Mouse (Mus musculus): ENCODE results near the gene Gprc5c. TPM values are rescaled to one million over a fixed set of nuclear protein-coding genes. Genes with fewer than 3 reads are reported as not detected.

Gprc5c gene
- total and polyA plus RNA-seq, 3 experiments, result 6.3 to 11.6 (median 7.9) TPM

DNA sequence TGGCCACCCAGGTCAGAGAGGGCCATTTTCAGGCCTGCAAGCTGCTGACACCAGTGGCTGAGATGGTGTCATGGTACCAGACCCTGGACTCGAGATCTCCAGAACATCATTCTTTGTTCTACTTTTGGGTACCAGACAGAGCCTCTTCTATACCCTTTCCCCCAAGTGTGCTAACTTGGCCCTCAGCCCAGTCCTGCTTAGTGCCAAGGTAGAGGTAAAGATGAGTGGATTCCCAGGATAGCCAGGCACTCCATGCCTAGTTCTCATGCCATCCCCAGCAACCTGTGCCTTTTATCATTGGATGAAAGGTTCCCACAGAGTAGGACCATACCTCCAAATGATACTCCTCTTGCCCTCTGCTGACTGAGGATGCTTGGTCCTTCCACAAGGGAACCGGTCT, 20.6 kb downstream of the Gprc5c start:
- H3K4me1 ChIP-seq (ENCODE audit: control insufficient read depth, insufficient read depth, low read length), result peaks cover 10% of the 10 kb centered on the region
- TF ChIP-seq EP300 (IDR thresholded peaks at IDR 0.05; ENCODE audit: insufficient read depth, low read depth, low read length) (no peak), POLR2A (IDR thresholded peaks at IDR 0.05; ENCODE audit: insufficient read depth, low read depth, low read length) (no peak), CTCF (IDR thresholded peaks at IDR 0.05) (no peak)
- H3K27ac ChIP-seq, result no peak overlapping the region
- H3K36me3 ChIP-seq (ENCODE audit: control insufficient read depth, insufficient read depth, low read length), result no peaks in the 10 kb centered on the region
- intact Hi-C loops (cut with DNase I), result no loop called here
- no peak for DNase-seq
- no peak overlapping the region for H3K9ac ChIP-seq (ENCODE audit: low read depth, low read length)
- no peaks in the 10 kb centered on the region for H3K79me2 ChIP-seq (replicated peaks; ENCODE audit: control insufficient read depth, insufficient read depth, low read length)
- no peaks in the 10 kb centered on the region for H3K27me3 ChIP-seq (ENCODE audit: control insufficient read depth, insufficient read depth, low read length)
- 84% methylated on average over 2 of the region's 2 CpGs for WGBS
- no peak overlapping the region for H3K4me3 ChIP-seq

DNA sequence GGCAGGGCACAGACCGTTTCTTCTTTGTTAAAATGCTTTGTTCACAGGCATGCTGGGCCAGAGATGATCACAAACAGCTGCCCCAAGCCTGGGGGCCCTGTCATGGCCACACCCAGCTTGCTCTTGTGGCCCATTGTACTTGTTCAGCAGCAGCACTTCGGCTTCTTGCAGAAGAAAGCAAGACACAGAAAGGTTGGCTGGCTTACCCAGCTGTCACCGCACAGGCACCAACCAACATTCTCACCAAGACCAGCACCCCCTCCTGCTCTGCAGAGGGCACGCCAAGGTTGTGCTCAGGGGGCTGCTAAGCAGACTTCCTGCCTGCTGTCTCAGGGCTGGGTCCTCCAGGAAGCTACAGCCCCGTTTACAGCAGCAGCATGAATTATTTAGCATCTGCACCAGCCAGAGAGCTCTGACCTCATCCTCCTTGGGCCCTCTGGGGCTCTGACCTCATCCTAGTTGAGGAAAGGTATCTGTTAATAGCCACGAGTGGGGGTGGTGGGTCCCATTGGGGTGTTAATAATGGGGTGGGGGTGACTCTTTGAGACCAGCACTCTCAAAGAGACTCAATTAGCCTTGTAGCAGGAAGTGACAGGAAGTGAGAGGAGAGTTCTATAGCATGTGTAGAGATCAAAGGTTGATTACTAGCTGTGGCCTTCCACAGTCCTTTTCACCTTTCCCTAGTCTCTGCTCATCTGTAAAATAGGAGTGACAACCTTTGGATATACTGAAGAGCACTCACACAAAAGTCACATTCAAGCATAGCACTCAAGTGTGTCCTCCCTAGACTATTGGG, 22.3 kb downstream of the Gprc5c start:
- Histone ChIP-seq H3K27ac (peak overlapping the region; percentile 17; the same call in 1 of the 2 replicates), H3K27me3 (ENCODE audit: control insufficient read depth, insufficient read depth, low read length) (no peaks in the 10 kb centered on the region), H3K79me2 (replicated peaks; ENCODE audit: control insufficient read depth, insufficient read depth, low read length) (no peaks in the 10 kb centered on the region), H3K9ac (ENCODE audit: low read depth, low read length) (no peak overlapping the region), H3K4me1 (ENCODE audit: control insufficient read depth, insufficient read depth, low read length) (peaks cover 4% of the 10 kb centered on the region), H3K4me3 (no peak overlapping the region), H3K36me3 (ENCODE audit: control insufficient read depth, insufficient read depth, low read length) (no peaks in the 10 kb centered on the region)
- DNase-seq, result no peak
- TF ChIP-seq CTCF (IDR thresholded peaks at IDR 0.05) (no peak), POLR2A (IDR thresholded peaks at IDR 0.05; ENCODE audit: insufficient read depth, low read depth, low read length) (no peak), EP300 (IDR thresholded peaks at IDR 0.05; ENCODE audit: insufficient read depth, low read depth, low read length) (no peak)
- WGBS, result 36% methylated on average over 6 of the region's 6 CpGs
- intact Hi-C loops (cut with DNase I), result no loop called here

DNA sequence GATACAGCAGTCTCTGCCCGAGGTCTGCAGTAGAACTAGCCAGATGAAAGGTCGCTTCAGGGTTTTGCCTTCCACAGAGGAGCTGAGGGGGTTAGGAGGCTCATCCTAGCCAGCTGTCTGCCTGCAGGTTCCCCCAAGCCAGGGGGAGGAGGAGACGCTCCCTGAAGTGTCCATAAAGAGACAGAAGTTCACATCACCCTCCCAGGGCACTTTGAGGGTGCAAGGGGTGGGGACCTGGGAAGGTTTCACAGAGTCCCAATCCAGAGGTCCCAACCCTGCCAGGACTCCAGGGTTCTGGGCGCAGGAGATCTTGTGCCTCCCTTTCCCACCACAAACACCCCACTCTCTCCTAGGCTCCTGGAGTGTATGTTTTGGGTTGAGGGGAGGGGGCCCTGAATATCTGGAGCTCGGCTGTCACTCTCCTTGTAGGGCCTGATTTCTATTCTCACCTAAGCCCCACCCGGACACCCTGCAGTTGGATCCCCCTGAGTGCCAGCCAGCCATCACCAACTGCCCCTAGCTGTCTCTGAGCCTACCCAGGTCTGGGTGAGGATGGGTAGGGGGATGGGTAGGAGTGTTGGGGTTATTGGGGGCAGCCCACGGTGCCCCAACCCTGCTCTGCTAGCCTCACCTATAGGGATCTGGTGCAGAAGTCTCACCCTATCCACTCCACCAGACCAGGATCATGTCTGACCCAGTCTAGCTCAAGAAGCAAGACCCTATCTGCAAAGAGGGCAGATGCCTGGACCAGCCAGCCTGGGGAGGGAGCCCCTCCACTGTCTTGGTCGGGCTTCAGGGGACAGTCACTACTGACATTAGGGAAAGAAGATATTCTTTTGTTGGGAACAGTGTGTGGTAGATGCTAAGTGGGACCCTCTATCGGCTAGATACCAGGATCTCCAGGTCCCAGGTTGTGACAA, 23.5 kb downstream of the Gprc5c start:
- intact Hi-C loops (cut with DNase I), result no loop called here
- H3K4me1 ChIP-seq (ENCODE audit: control insufficient read depth, insufficient read depth, low read length), result peaks cover 3% of the 10 kb centered on the region
- no peak overlapping the region; the same call in 1 of the 2 replicates for H3K27ac ChIP-seq
- H3K9ac ChIP-seq (ENCODE audit: low read depth, low read length), result no peak overlapping the region
- TF ChIP-seq EP300 (IDR thresholded peaks at IDR 0.05; ENCODE audit: insufficient read depth, low read depth, low read length) (no peak), POLR2A (IDR thresholded peaks at IDR 0.05; ENCODE audit: insufficient read depth, low read depth, low read length) (no peak), CTCF (IDR thresholded peaks at IDR 0.05) (no peak)
- H3K27me3 ChIP-seq (ENCODE audit: control insufficient read depth, insufficient read depth, low read length), result no peaks in the 10 kb centered on the region
- no peaks in the 10 kb centered on the region for H3K36me3 ChIP-seq (ENCODE audit: control insufficient read depth, insufficient read depth, low read length)
- no peak overlapping the region for H3K4me3 ChIP-seq
- H3K79me2 ChIP-seq (replicated peaks; ENCODE audit: control insufficient read depth, insufficient read depth, low read length), result no peaks in the 10 kb centered on the region
- WGBS, result 84% methylated on average over 9 of the region's 9 CpGs
- DNase-seq, result no peak

DNA sequence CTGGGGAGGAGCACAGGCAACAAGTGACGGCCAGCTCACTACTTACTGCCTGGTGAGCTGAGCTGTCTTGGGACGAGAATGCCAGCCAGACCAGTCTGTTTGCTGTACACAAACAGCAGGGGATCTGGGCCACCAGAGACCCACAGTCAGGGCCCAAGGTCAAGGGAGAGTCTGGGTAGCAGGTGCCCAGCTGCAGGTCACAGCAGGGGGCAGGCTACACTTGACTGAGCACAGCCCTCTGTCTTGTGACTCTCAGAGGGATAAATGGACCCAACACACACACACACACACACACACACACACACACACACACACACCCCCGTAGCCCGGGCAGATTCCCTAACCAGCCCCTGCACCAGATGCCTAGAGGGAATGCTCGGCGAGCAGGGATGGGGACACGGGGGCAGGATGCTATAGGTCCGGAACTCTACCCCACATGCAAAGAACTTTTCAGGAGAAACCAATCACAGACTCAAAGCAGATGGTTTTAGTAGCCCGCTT, 24.4 kb downstream of the Gprc5c start:
- Histone ChIP-seq H3K27me3 (ENCODE audit: control insufficient read depth, insufficient read depth, low read length) (no peaks in the 10 kb centered on the region), H3K4me1 (ENCODE audit: control insufficient read depth, insufficient read depth, low read length) (peaks cover 3% of the 10 kb centered on the region), H3K36me3 (ENCODE audit: control insufficient read depth, insufficient read depth, low read length) (no peaks in the 10 kb centered on the region), H3K79me2 (replicated peaks; ENCODE audit: control insufficient read depth, insufficient read depth, low read length) (no peaks in the 10 kb centered on the region), H3K27ac (no peak overlapping the region; the same call in 1 of the 2 replicates), H3K4me3 (no peak overlapping the region), H3K9ac (ENCODE audit: low read depth, low read length) (no peak overlapping the region)
- WGBS, result 57% methylated on average over 9 of the region's 9 CpGs
- TF ChIP-seq EP300 (IDR thresholded peaks at IDR 0.05; ENCODE audit: insufficient read depth, low read depth, low read length) (no peak), CTCF (IDR thresholded peaks at IDR 0.05) (no peak), POLR2A (IDR thresholded peaks at IDR 0.05; ENCODE audit: insufficient read depth, low read depth, low read length) (no peak)
- no peak for DNase-seq
- intact Hi-C loops (cut with DNase I), result no loop called here

DNA sequence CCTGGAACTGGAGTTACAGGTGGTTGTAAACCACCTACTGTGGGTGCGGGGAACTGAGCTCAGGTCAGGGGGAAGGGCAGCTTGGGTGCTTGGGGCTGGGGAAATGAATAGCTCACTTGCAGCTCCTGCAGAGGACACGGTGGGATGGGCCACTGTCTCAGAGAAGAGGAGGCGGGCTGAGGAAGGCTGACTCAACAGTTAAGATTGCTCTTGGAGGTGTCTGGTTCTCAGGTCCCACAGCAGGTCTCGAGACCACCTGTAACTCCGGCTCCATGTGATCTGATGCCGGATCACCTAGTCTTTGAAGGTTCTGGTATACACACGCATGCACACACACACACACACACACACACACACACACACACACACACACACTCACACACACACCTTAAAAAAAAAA, 25.2 kb downstream of the Gprc5c start:
- DNase-seq, result no peak
- Histone ChIP-seq H3K27me3 (ENCODE audit: control insufficient read depth, insufficient read depth, low read length) (no peaks in the 10 kb centered on the region), H3K4me3 (no peak overlapping the region), H3K79me2 (replicated peaks; ENCODE audit: control insufficient read depth, insufficient read depth, low read length) (no peaks in the 10 kb centered on the region), H3K4me1 (ENCODE audit: control insufficient read depth, insufficient read depth, low read length) (peaks cover 3% of the 10 kb centered on the region), H3K9ac (ENCODE audit: low read depth, low read length) (no peak overlapping the region), H3K36me3 (ENCODE audit: control insufficient read depth, insufficient read depth, low read length) (no peaks in the 10 kb centered on the region), H3K27ac (no peak overlapping the region)
- 73% methylated on average over 7 of the region's 7 CpGs for WGBS
- intact Hi-C loops (cut with DNase I), result no loop called here
- TF ChIP-seq POLR2A (IDR thresholded peaks at IDR 0.05; ENCODE audit: insufficient read depth, low read depth, low read length), result no peak
- no peak for TF ChIP-seq EP300 (IDR thresholded peaks at IDR 0.05; ENCODE audit: insufficient read depth, low read depth, low read length)
- no peak for TF ChIP-seq CTCF (IDR thresholded peaks at IDR 0.05)

All from heart, adult 2 months (tissue).